Mouse (Mus musculus) testis, adult 2 months (tissue): ENCODE measurements at regions not wholly inside any gene's neighbourhood (a gene's known extent, or its start where the extent isn't known, plus 50 kb on each side); places are given as distances from the start of the nearest gene placed in this dataset.

Experiments used
- H3K27ac ChIP-seq: fragments of 200-500 bp; 2 replicates; pipeline ENCODE4 v1.5.1; 2012; ENCODE audit warnings: low read depth, low read length; ENCODE audit not compliant: control insufficient read depth, insufficient read depth
- H3K27me3 ChIP-seq: fragments of 200-500 bp; 2 replicates; pipeline ENCODE4 v1.6.1; 2012; ENCODE audit warnings: mild to moderate bottlenecking, low read length, moderate library complexity; ENCODE audit not compliant: control insufficient read depth, insufficient read depth
- H3K36me3 ChIP-seq: fragments of 200-500 bp; 2 replicates; pipeline ENCODE4 v1.6.1; 2012; ENCODE audit warnings: mild to moderate bottlenecking, low read length; ENCODE audit not compliant: control insufficient read depth, insufficient read depth
- H3K4me1 ChIP-seq: fragments of 200-500 bp; 2 replicates; pipeline ENCODE4 v1.6.1; 2012; ENCODE audit warnings: low read length; ENCODE audit not compliant: control insufficient read depth, insufficient read depth
- H3K4me3 ChIP-seq: fragments of 200-500 bp; 2 replicates; pipeline ENCODE4 v1.5.1; 2012; ENCODE audit warnings: low read depth, mild to moderate bottlenecking, low read length, moderate library complexity, mixed read lengths; ENCODE audit not compliant: control insufficient read depth
- CTCF ChIP-seq: fragments of 200-500 bp; IDR thresholded peaks from 2 replicates; pipeline ENCODE4 v1.5.1; 2012; ENCODE audit warnings: low read depth, mild to moderate bottlenecking, inconsistent platforms, low read length, moderate library complexity; ENCODE audit not compliant: control insufficient read depth, insufficient read depth, insufficient replicate concordance
- POLR2A ChIP-seq: fragments of 200-500 bp; IDR thresholded peaks from 2 replicates; pipeline ENCODE4 v1.6.1; 2012; ENCODE audit warnings: low read depth, mild to moderate bottlenecking, inconsistent platforms, low read length, moderate library complexity; ENCODE audit not compliant: control insufficient read depth

- Histone ChIP-seq H3K36me3 (no peaks in the 10 kb centered on the region), H3K27ac (0 out of 2 replicates have a peak overlapping the region, but pooled peaks have one; percentile 18), H3K4me3 (no peak overlapping the region), H3K4me1 (no peaks in the 10 kb centered on the region), H3K27me3 (no peaks in the 10 kb centered on the region)
- TF ChIP-seq POLR2A (no peak), CTCF (no peak)
Observed at GRCm38 (mm10) chr3:116180341-116180885, 50.9 kb upstream of the Vcam1 start.
